Mouse (Mus musculus): ENCODE measurements at regions not wholly inside any gene's neighbourhood (a gene's known extent, or its start where the extent isn't known, plus 50 kb on each side); places are given as distances from the start of the nearest gene placed in this dataset.
A peak's percentile ranks its signal among the peaks of the same experiment; 100 is the strongest.

GRCm38 (mm10) chr1:155023324-155023723 lies 76.1 kb downstream of the Ier5 start:
- Histone ChIP-seq H3K4me2 (no peak overlapping the region), H3K36me3 (replicated peaks) (no peaks in the 10 kb centered on the region), H3K9me3 (no peaks in the 10 kb centered on the region), H3K27me3 (0 out of 2 replicates have a peak, but pooled peaks cover 7% of the 10 kb centered on the region), H3K4me1 (peaks cover 16% of the 10 kb centered on the region), H3K4me3 (replicated peaks) (no peak overlapping the region), H3K9ac (no peak overlapping the region), H3K27ac (no peak overlapping the region)
- WGBS: 71% methylated on average over 11 of the region's 11 CpGs
- ATAC-seq (ENCODE audit: low FRiP score): no peak

GRCm38 (mm10) chr1:155015669-155016068 lies 83.8 kb downstream of the Ier5 start:
- H3K36me3 ChIP-seq (replicated peaks): no peaks in the 10 kb centered on the region
- H3K4me3 ChIP-seq (replicated peaks): no peak overlapping the region
- H3K9me3 ChIP-seq: no peaks in the 10 kb centered on the region
- WGBS: 94% methylated on average over 3 of the region's 3 CpGs
- H3K27me3 ChIP-seq: no peaks in the 10 kb centered on the region
- H3K4me2 ChIP-seq: no peak overlapping the region
- no peak overlapping the region for H3K27ac ChIP-seq
- ATAC-seq (ENCODE audit: low FRiP score): no peak
- no peaks in the 10 kb centered on the region for H3K4me1 ChIP-seq
- no peak overlapping the region for H3K9ac ChIP-seq

- 90% methylated on average over 3 of the region's 3 CpGs for WGBS
- Histone ChIP-seq H3K27ac (no peak overlapping the region), H3K36me3 (replicated peaks) (no peaks in the 10 kb centered on the region), H3K4me2 (no peak overlapping the region), H3K9ac (no peak overlapping the region), H3K27me3 (0 out of 2 replicates have a peak, but pooled peaks cover 6% of the 10 kb centered on the region), H3K9me3 (no peaks in the 10 kb centered on the region), H3K4me1 (no peaks in the 10 kb centered on the region), H3K4me3 (replicated peaks) (no peak overlapping the region)
- no peak for ATAC-seq (ENCODE audit: low FRiP score)
These were observed 84.5 kb downstream of the Ier5 start for GRCm38 (mm10) chr1:155014944-155015343.

GRCm38 (mm10) chr1:155013784-155014183 lies 85.7 kb downstream of the Ier5 start:
- Histone ChIP-seq H3K27me3 (0 out of 2 replicates have a peak, but pooled peaks cover 6% of the 10 kb centered on the region), H3K9me3 (no peaks in the 10 kb centered on the region), H3K27ac (no peak overlapping the region), H3K4me1 (no peaks in the 10 kb centered on the region), H3K4me2 (no peak overlapping the region), H3K9ac (no peak overlapping the region), H3K36me3 (replicated peaks) (no peaks in the 10 kb centered on the region), H3K4me3 (replicated peaks) (no peak overlapping the region)
- WGBS: 71% methylated on average over 4 of the region's 4 CpGs
- no peak for ATAC-seq (ENCODE audit: low FRiP score)

- no peaks in the 10 kb centered on the region for H3K4me1 ChIP-seq
- no peak overlapping the region for H3K9ac ChIP-seq
- no peak overlapping the region for H3K27ac ChIP-seq
- H3K36me3 ChIP-seq (replicated peaks): no peaks in the 10 kb centered on the region
- WGBS: 87% methylated on average over 4 of the region's 4 CpGs
- 0 out of 2 replicates have a peak, but pooled peaks cover 6% of the 10 kb centered on the region for H3K27me3 ChIP-seq
- H3K4me2 ChIP-seq: no peak overlapping the region
- no peak for ATAC-seq (ENCODE audit: low FRiP score)
- H3K9me3 ChIP-seq: no peaks in the 10 kb centered on the region
- no peak overlapping the region for H3K4me3 ChIP-seq (replicated peaks)
These were observed 86.1 kb downstream of the Ier5 start for GRCm38 (mm10) chr1:155013361-155013760.

GRCm38 (mm10) chr1:155006539-155007486 lies 92.6 kb downstream of the Ier5 start:
- Histone ChIP-seq H3K27me3 (0 out of 2 replicates have a peak, but pooled peaks cover 10% of the 10 kb centered on the region), H3K27ac (no peak overlapping the region), H3K4me2 (no peak overlapping the region), H3K36me3 (replicated peaks) (no peaks in the 10 kb centered on the region), H3K9ac (no peak overlapping the region), H3K4me3 (replicated peaks) (no peak overlapping the region), H3K4me1 (no peaks in the 10 kb centered on the region; the same call in 1 of the 2 replicates), H3K9me3 (no peaks in the 10 kb centered on the region)
- ATAC-seq (ENCODE audit: low FRiP score): peak; percentile 82
- WGBS: 21% methylated on average over 16 of the region's 16 CpGs

GRCm38 (mm10) chr1:155006099-155006498 lies 93.3 kb downstream of the Ier5 start:
- H3K27ac ChIP-seq: no peak overlapping the region
- no peak for ATAC-seq (ENCODE audit: low FRiP score)
- no peak overlapping the region for H3K4me2 ChIP-seq
- WGBS: 89% methylated on average over 10 of the region's 10 CpGs
- no peaks in the 10 kb centered on the region for H3K36me3 ChIP-seq (replicated peaks)
- H3K9me3 ChIP-seq: no peaks in the 10 kb centered on the region
- no peaks in the 10 kb centered on the region; the same call in 1 of the 2 replicates for H3K4me1 ChIP-seq
- H3K4me3 ChIP-seq (replicated peaks): no peak overlapping the region
- H3K27me3 ChIP-seq: 0 out of 2 replicates have a peak, but pooled peaks cover 10% of the 10 kb centered on the region
- H3K9ac ChIP-seq: no peak overlapping the region

- H3K4me1 ChIP-seq: peaks cover 10% of the 10 kb centered on the region
- H3K4me3 ChIP-seq (replicated peaks): no peak overlapping the region
- no peak overlapping the region for H3K4me2 ChIP-seq
- H3K27me3 ChIP-seq: peaks cover 4% of the 10 kb centered on the region; the same call in 1 of the 2 replicates
- no peaks in the 10 kb centered on the region for H3K9me3 ChIP-seq
- no peak overlapping the region for H3K27ac ChIP-seq
- H3K36me3 ChIP-seq (replicated peaks): no peaks in the 10 kb centered on the region
- H3K9ac ChIP-seq: no peak overlapping the region
- no peak for ATAC-seq (ENCODE audit: low FRiP score)
These were observed 99.1 kb downstream of the Ier5 start for GRCm38 (mm10) chr1:155000301-155000700.

GRCm38 (mm10) chr1:154999501-155000131 lies 99.8 kb downstream of the Ier5 start:
- peaks cover 11% of the 10 kb centered on the region for H3K4me1 ChIP-seq
- H3K27ac ChIP-seq: no peak overlapping the region
- H3K4me3 ChIP-seq (replicated peaks): no peak overlapping the region
- ATAC-seq (ENCODE audit: low FRiP score): no peak
- H3K27me3 ChIP-seq: no peaks in the 10 kb centered on the region; the same call in 1 of the 2 replicates
- no peak overlapping the region for H3K9ac ChIP-seq
- no peaks in the 10 kb centered on the region for H3K36me3 ChIP-seq (replicated peaks)
- 76% methylated on average over 9 of the region's 9 CpGs for WGBS
- H3K4me2 ChIP-seq: no peak overlapping the region
- no peaks in the 10 kb centered on the region for H3K9me3 ChIP-seq

- H3K4me2 ChIP-seq: no peak overlapping the region
- H3K4me3 ChIP-seq (replicated peaks): no peak overlapping the region
- H3K36me3 ChIP-seq (replicated peaks): no peaks in the 10 kb centered on the region
- peaks cover 11% of the 10 kb centered on the region for H3K4me1 ChIP-seq
- ATAC-seq (ENCODE audit: low FRiP score): 0 out of 2 replicates have a peak, but pooled peaks have one; percentile 14
- H3K9me3 ChIP-seq: no peaks in the 10 kb centered on the region
- no peak overlapping the region for H3K27ac ChIP-seq
- no peak overlapping the region for H3K9ac ChIP-seq
- WGBS: 66% methylated on average over 9 of the region's 9 CpGs
- no peaks in the 10 kb centered on the region; the same call in 1 of the 2 replicates for H3K27me3 ChIP-seq
These were observed 103.6 kb downstream of the Ier5 start for GRCm38 (mm10) chr1:154995778-154996390.

- no peak for ATAC-seq (ENCODE audit: low FRiP score)
- Histone ChIP-seq H3K27ac (0 out of 2 replicates have a peak overlapping the region, but pooled peaks have one; percentile 5), H3K9ac (no peak overlapping the region), H3K4me1 (peaks cover 11% of the 10 kb centered on the region), H3K4me2 (no peak overlapping the region), H3K4me3 (replicated peaks) (no peak overlapping the region), H3K27me3 (no peaks in the 10 kb centered on the region; the same call in 1 of the 2 replicates), H3K9me3 (no peaks in the 10 kb centered on the region), H3K36me3 (replicated peaks) (no peaks in the 10 kb centered on the region)
- WGBS: 80% methylated on average over 21 of the region's 21 CpGs
These were observed 105.2 kb downstream of the Ier5 start for GRCm38 (mm10) chr1:154993927-154994856.
